Mouse (Mus musculus) lung, postnatal 0 days (tissue): ENCODE results near the gene Cdh13.

ENCODE experiments used
- CTCF ChIP-seq: IDR thresholded peaks from 2 replicates; pipeline ENCODE4 v1.5.1; 2016; ENCODE audit warnings: antibody characterized with exemption, mild to moderate bottlenecking
- EP300 ChIP-seq: IDR thresholded peaks from 2 replicates; pipeline ENCODE4 v1.6.1; 2016; ENCODE audit warnings: antibody characterized with exemption, mild to moderate bottlenecking, control low read depth

DNA sequence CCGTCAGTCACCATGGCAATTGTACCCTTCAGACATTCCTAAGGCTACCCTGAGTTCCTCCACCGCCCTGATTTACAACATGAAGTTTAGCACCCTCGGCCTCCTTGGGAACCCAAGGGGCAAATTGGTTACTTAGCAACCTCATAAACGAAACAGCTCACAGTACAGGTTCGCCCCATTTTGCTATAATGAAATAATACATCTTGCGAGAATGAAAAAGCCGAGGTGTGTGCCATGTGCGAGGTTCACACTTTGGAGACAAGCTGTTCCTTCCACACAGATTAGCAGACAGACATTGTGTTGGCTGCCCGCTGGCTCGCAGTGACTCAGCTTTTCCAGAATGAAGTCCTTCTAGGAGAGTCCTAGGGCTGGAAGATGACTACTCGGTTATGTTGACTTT is 737.2 kb downstream of the Cdh13 start:
- TF ChIP-seq CTCF (no peak), EP300 (no peak)
